Mouse (Mus musculus): ENCODE measurements at regions not wholly inside any gene's neighbourhood (a gene's known extent, or its start where the extent isn't known, plus 50 kb on each side); places are given as distances from the start of the nearest gene placed in this dataset.
"Not testable (repeated sequence)": the region's sequence is repeated elsewhere in the genome, so short reads cannot be mapped to it uniquely, and the experiment has no call there.

DNA sequence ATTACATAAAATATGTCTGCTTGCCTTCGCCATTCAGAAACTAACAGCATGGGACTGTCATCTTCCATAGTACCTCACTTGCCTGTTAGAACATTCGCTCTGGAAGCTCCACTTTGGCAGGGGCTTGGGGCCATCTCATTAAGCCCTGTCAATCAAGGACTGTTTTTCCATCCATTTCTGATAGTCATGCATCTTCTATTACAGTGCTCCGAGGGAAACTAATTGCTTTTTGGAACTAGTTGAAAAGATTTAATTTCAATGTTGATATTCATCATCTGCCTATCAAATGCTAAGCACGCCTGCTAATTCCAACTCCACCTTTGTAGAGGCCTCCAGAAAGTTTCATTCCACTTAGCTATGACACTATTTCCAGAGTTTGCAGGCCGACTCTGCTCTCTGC, 232.7 kb downstream of the Diras2 start:
- intact Hi-C loops (cut with DNase I): no loop called here

DNA sequence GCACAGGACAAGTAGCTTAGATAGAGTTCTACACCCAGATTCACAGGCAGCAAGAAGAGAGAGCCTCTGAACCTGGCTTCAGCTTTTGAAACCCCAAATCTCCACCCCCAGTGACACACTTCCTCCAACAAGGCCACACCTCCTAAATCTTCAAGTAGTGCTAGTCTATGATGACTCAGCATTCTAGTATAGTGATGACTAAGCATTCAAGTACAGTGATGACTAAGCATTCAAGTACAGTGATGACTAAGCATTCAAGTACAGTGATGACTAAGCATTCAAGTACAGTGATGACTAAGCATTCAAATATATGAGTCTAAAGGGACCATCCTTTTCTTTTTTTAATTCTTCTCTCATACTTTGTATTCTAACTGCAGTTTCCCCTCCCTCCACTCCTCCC, 225.8 kb downstream of the Diras2 start:
- intact Hi-C loops (cut with DNase I): not testable (repeated sequence)

DNA sequence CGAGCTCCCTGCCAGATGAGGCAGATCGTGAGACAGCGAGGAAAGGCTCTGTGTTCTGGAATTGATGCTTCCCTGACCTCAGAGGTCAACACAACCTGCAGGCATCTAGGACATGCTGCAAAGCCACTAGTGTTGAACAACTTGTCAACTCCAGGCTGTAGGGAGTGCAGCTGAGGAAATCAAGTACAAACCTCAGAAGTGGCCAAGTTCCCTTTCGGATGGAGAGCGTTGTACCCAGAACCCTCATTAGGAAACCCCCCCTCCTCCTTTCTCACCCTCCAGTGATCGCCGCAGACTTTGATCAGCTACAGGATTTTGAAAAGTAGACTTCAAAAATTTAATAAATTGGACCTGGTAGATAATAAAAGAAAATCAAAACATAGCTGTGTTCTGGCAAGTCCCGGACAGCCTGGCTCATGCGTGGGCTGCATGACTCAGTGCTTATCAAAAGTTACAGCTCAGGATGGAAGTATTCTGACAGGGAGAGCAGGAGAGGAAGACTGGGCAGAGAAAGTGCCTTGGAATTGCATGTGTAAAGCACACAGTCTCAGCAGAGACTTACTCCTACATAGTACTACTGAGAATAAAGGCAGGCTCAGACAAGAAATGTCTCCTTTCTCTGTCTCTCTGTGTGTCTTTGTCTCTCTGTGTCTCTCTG, 224.2 kb downstream of the Diras2 start:
- intact Hi-C loops (cut with DNase I): no loop called here

DNA sequence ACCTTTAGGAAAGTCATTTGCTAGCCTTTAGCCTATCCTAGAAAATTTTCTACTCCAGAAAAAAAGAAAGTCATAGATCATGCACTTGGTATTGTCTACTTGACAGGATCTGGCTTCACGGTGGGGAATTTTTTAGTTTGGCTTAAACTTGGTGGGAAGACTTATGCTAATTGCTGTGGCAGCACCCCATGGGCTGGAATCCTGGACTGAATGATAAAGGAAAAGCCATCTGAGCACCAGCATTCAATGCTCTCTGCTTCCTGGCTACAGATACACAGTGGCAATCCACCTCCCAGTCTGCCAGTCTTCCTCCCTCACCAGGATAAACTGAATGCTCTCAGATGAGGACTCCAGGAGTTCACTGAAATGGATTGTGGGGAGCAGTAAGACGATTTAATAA, 220.1 kb downstream of the Diras2 start:
- intact Hi-C loops (cut with DNase I): no loop called here

DNA sequence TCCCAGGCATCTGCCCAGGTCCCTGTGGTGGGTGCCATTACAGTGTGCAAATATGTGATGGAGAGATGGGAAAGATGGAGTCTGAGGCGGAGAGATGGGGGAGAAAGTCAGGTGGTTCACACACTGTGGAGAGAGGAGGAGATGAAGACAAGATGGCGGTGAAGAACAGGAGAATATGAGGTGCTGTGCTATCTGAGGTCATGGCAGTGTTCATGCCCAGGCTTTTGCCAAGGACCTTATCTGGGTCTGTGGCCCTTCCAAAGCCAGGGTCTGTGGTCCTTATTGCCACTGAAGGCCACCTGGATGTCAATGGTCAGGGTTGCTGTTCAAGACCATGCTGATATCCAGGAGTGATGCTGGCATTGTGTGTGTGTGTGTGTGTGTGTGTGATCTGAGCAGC, 212.8 kb downstream of the Diras2 start:
- intact Hi-C loops (cut with DNase I): no loop called here

DNA sequence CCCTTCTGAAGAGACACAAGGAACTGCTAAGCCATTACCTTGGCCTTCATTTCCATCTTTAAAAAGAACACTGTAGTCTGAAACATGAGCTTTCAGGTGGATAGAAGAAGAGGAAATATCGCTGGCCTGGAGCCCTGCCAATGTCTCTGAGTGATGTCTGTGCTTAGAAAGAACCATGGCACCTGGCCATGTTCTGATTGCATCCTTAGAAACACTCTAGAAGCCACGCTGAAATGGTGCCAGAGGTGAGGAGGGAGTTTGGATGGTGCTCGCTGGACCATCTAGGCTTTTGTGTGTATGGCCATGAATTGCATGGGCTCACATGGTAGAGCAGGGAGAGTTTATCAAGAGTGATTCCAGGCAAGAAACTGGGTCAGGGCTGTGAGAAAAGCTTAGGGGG, 207.4 kb downstream of the Diras2 start:
- intact Hi-C loops (cut with DNase I): no loop called here

DNA sequence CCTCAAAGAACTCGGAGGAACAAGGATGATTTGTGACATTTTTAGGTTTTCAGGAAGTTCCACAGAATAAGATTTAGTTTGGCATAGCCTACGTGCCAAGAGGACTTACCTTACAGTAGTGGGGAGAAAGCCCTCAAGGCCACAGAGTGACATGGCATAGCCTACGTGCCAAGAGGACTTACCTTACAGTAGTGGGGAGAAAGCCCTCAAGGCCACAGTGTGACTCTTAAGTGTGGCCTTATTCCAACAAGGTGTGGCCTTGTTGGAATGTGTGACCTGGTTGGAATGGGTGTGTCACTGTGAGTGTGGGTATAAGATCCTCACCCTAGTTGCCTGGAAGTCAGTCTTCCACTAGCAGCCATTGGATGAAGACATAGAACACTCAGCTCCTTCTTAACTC, 206.7 kb downstream of the Diras2 start:
- intact Hi-C loops (cut with DNase I): not testable (repeated sequence)

DNA sequence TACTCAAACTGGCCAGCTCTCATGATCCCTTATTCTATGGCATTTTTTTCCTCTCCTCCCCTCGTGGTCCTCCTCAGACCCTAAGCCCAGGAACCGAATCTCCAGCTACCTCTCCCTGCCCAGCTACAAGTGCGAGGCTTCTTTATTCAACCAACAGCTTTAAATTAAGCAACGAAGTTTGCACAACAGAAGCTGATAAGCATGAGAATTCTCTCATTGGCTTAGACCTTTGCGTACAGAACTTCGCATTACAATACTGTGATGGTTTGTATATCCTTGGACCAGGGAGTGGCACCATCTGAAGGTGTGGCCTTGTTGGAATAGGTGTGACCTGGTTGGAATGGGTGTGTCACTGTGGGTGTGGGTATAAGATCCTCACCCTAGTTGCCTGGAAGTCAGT, 205.4 kb downstream of the Diras2 start:
- intact Hi-C loops (cut with DNase I): not testable (repeated sequence)

DNA sequence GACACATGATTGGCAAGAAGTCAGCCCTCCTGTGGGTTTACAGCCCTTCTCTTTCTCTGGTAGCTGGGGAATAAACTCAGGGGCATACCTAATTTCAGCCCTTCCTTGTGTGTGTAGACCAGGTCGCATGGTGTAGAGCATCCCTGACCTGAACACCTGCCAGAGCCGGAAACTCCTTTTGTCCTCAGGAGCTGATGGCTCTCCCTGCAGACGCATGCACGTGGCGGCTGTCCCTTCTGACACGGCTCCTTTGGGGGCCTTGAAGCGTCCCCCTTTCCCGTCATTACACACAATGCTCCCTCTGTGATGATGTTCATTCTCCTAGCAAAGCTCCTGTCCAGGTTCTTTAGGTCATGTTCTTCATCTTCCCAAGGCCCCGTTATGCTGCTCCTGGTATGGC, 203.3 kb downstream of the Diras2 start:
- intact Hi-C loops (cut with DNase I): no loop called here

DNA sequence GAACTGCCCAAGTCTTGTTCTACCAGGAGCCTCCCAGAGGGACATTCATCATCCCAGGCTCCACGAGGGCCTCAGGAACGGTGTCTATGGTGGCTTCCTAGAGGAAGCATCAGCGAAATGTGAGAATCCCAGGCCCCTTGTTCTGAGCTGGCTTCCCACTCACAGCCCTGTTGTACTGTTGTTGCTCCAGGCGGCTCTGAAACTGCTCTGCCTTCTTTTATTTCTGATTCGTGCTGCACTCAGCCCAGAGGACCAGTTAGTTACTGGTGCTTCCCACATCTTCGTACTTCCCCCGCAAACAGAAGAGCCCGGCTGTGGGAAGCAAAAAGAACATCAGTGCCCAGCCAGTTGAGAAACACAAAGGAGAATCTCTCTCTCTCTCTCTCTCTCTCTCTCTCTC, 202.3 kb downstream of the Diras2 start:
- intact Hi-C loops (cut with DNase I): no loop called here

DNA sequence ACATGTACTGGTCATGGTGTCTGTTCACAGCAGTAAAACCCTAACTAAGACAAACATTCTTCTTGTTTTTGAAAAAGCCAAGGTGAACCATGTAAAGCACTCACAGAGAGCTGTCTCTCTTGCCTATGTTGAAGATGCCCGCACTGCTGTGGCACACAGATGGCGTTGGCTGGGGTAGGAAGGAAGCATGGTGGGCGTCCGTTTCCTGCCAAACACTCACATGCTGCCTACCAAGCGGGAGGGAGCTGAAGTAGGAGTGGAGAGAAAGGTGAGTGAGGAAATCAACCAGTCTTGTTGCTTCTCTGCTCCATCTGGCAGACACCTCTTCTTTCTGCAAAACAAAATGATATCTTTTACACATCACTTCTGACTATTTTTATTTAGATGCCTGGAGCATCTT, 200.0 kb downstream of the Diras2 start:
- intact Hi-C loops (cut with DNase I): no loop called here

DNA sequence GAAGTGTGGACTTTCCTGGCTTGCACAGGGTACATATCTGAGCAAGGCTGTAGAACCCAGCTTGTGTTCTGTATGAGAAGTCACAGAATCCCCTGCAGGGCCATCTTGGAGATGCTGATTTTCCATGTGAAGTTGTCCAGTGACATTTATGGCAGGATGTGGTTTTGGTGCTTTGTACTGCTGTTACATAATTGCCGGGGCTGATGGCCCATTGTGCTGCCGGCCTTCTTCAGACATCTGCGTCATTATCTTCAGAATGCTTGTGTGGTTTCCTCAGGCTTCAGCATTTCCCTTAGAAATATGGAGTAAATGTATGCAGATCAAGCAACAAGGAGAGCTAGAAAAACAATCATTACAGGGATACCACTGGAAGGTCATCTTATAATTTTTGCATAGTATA, 196.1 kb downstream of the Diras2 start:
- intact Hi-C loops (cut with DNase I): no loop called here

DNA sequence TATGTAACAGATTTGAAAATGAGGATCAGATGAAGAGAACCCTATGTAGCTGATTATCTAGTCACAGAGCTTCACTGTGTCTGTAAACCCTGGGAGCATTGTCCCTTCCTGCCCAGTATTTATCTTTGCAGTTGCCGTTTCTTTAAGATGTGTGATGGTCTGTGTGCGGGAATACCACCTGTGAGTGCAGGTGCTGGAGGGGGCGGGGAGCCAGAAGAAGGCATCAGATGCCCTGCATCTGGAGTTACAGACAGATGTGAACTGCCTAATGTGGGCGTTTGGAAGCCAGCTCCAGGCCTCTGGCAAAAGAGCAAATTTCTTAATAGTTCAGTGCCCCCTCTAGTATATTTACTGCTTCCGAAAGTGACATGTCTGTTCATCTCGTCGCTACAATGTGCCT, 193.1 kb downstream of the Diras2 start:
- intact Hi-C loops (cut with DNase I): no loop called here

DNA sequence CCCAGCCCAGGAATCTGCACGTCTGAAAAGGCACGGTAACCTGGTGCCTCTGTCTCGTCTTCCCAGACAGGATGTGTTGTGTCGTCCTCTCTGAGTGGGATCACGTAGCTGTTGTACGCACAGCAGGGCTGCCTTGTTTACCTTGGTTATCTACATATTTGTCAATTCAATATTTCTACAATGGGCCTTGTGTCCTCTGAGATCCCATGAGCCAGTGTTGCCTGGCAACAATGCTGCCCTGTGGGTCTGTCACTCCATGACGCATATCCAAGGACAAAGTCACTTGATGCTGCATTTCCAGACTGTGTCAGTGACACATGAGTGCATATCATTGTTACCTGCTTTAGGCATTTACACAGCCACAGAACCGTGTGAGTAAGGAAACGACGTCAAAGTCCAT, 191.9 kb downstream of the Diras2 start:
- intact Hi-C loops (cut with DNase I): no loop called here

DNA sequence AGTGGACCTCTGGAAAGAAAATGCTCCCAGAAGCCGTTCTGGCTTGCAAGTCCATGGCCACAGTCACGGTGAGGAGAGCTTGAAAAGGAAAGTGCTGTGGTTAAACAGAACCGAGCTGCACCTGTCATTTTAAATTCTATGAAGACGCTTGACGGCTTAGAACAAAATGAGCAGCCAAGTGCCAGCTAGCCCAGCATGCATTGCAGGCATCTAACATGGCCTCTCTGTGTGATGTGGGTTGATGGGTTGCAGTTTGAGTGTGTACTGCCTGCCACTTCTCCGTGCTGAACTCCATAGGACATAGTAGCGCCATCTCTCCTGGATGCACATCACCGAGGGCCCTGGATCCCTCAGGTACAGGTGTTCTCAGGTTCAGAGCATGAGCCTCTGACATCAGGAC, 189.1 kb downstream of the Diras2 start:
- intact Hi-C loops (cut with DNase I): no loop called here

DNA sequence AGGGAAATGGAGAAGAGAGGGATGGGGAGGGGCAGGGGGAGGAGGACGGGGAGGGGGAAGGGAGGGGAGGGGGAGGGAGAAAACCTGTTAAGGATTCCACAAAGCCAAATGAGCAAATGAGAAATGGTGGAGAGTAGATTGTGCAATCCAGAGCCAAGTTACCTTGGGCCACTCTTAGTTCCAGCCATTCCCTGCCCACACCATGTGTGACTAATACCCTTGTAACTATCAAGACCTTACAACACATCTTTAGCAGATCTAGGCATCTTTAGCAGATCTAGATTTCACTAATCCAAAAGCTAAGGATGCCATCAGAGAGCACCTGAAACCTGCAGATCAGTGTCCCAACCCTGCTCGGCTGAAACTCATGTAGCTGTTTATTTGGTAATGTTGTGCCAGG, 186.7 kb downstream of the Diras2 start:
- intact Hi-C loops (cut with DNase I): no loop called here

DNA sequence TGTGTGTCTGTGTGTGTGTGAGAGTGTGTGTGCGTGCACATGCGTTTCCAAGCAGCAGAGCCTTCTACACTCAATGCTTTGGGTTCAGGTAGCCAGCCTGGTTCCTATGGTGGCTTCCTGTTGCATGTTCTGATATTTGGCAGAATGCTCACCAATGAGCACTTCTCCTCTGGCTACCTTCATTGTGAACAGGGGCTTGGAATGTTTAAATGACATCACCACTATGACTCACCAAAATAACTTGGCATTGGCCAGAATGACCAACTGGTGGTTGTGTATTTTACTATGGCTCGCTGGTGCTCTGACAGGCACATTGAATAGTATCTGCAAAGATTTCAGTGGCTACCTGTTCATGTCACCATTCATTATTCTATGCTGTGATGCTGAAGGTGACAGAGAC, 186.2 kb downstream of the Diras2 start:
- intact Hi-C loops (cut with DNase I): no loop called here

DNA sequence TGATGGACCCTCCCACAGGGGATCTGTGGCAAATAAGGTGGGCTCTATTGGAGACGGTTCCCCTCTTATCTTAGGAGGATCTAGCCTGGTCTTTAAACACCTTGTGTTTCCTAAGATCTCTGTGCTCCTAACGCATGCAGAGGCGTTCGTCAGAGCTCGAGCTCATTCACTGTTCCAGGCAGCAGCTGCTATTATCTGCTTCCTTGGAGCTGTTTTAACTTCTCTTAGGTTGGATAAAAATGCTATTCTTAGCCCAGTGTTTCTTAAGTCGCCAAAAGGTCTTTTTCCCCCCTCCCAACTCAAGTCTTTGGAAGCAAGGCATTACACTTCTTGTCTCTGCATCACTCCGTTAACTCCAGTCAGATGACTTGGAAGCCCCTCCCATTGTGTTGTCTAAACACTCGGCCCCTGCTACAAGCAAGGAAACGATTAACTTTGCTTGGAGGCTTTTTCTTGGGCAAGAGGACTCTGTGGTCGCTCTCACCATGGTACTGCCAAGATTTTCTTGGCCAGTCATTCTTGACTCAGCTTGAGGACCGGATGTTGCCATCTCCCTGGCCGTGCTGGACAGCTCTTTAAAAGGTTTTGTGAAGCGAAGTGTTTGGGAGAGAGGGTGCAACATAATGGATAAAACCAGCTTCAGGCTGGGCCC, 185.6 kb downstream of the Diras2 start:
- intact Hi-C loops (cut with DNase I): no loop called here

DNA sequence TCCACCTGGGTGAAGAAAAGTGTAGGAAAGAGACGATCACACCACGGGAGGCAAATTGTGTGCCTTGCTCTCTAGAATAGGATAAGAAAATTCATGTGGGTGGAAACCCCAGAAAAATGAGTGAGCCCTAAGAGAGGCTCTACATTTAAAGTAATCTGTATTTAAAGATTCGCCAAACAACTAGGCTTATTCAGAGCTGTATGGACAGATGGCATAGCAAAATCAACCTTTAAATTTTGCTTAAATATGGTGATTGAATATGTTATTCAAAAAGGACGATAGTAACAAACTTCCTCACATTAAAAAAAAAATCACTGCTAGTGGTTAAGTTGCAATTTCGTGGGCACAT, 185.1 kb downstream of the Diras2 start:
- intact Hi-C loops (cut with DNase I): no loop called here

DNA sequence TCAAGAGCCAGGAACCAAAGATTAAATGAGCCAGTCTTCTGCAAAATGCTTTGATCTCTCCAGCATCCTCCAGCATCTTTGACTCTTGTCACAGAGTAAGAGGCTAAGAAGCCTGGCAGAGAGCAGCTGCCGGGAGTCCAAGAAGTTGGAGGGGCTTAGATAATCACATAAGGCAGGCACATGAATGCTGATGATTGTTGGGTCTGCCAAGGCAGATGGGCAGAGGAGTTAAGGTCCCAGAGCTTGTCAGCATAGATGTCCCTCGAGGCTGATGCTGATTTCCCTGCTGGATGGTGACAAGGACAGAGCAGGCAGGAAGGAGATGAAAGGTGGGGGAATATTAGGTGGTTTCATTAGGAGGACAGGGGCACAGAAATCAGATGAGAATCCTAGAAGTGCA, 183.4 kb downstream of the Diras2 start:
- intact Hi-C loops (cut with DNase I): no loop called here

DNA sequence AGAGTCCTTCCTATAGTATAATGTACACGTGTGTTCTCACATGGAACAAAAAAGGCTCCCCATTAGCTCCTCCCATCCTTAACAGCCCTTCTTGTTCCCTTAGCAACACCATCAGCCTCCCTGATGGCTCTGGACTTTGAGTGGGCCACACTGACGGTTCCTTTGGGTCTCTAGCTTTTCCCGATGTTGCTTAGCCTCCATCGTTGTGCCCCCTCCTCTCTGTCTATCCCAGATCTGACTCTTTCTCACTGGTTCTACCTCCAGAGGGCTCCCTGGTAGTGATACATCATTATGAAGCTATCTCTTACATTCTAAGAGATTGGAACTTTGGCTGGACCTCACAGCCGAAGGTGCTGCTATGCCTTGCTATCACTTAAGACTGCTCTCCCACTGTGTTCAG, 181.5 kb downstream of the Diras2 start:
- intact Hi-C loops (cut with DNase I): no loop called here

DNA sequence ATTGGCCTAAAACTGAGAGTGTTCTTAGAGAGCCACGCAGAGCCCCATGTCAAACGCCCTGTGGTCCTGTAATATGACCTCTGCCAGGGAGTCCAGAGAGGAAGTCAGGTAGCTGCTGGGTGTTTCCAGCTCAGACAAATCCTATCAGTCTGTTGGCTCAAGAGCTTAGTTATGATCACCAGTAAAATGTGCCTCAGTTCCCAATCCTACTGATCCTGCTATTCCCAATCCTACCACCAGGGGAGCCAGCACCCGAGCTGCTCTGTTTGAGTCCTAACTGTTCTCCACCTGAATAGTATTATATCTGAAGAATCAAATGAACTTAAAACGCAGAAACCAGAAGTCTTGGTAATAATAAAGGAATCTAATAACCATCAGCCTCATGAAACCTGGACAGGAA, 178.5 kb downstream of the Diras2 start:
- intact Hi-C loops (cut with DNase I): no loop called here

DNA sequence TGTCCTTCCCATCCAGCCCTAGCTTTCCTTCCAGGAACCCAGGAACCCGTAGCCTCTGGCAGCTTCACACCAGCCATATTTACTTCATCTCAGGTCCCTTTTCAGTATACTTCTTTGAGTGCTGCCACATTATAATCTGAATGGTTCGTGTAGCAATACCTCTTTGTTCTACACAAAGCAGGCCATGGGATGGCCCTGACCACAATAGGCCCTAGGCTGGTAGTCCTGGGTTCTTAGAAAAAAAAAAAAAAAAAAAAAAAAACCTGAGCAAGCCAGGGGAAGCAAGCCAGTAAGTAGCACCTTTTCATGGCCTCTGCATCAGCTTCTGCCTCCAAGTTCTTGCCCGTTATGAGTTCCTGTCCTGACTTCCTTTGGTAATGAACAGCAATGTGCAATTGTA, 177.6 kb downstream of the Diras2 start:
- intact Hi-C loops (cut with DNase I): no loop called here

DNA sequence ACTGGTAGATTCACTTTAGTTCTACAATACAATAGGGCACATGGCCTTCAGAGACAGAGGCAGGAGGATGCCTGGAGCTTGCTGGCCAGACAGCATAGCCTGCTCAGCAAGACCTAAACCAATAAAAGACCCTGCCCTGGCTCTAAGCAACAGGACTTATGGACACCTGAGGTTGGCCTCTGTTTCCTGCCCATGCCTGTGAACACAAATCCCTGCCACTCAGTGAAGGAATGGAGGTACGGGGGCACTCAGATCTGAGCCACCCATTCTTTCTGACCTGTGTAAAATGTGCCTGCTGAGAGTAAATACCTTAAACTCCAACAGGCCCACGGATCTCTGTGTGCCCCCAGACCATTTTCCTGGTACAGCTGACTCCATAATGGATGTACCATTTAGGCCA, 177.1 kb downstream of the Diras2 start:
- intact Hi-C loops (cut with DNase I): no loop called here

All from adrenal gland (tissue).